Mouse (Mus musculus): ENCODE data around the gene Slc39a11. TPM values are rescaled to one million over a fixed set of nuclear protein-coding genes. Genes with fewer than 3 reads are reported as not detected.

Gene Slc39a11
- polyA plus RNA-seq, 1 experiment = 44.9 TPM

GRCm38 (mm10) chr11:113246475-113246874 lies 403.4 kb downstream of the Slc39a11 start:
- 42% methylated on average over 9 of the region's 9 CpGs for WGBS
- no peak for DNase-seq (ENCODE audit: low read depth, low spot score)

GRCm38 (mm10) chr11:113245666-113246065 lies 404.2 kb downstream of the Slc39a11 start:
- DNase-seq (ENCODE audit: low read depth, low spot score) = no peak
- 92% methylated on average over 10 of the region's 10 CpGs for WGBS

GRCm38 (mm10) chr11:113234432-113234831 lies 415.4 kb downstream of the Slc39a11 start:
- no peak for DNase-seq (ENCODE audit: low read depth, low spot score)
- WGBS = 75% methylated on average over 2 of the region's 2 CpGs

- DNase-seq (ENCODE audit: low read depth, low spot score) = no peak
- 20% methylated on average over 6 of the region's 6 CpGs for WGBS
Measured at GRCm38 (mm10) chr11:113232049-113232448, 417.8 kb downstream of the Slc39a11 start.

GRCm38 (mm10) chr11:113230410-113231132 lies 419.3 kb downstream of the Slc39a11 start:
- no peak for DNase-seq (ENCODE audit: low read depth, low spot score)
- WGBS = 73% methylated on average over 6 of the region's 6 CpGs

- DNase-seq (ENCODE audit: low read depth, low spot score) = no peak
- 22% methylated on average over 3 of the region's 3 CpGs for WGBS
Measured at GRCm38 (mm10) chr11:113225748-113226147, 424.1 kb downstream of the Slc39a11 start.

- 6% methylated on average over 4 of the region's 4 CpGs for WGBS
- DNase-seq (ENCODE audit: low read depth, low spot score) = no peak
Measured at GRCm38 (mm10) chr11:113223756-113224323, 426.0 kb downstream of the Slc39a11 start.

GRCm38 (mm10) chr11:113221267-113222195 lies 428.3 kb downstream of the Slc39a11 start:
- WGBS = 19% methylated on average over 18 of the region's 18 CpGs
- DNase-seq (ENCODE audit: low read depth, low spot score) = no peak

- no peak for DNase-seq (ENCODE audit: low read depth, low spot score)
- 31% methylated on average over 2 of the region's 2 CpGs for WGBS
Measured at GRCm38 (mm10) chr11:113220649-113221048, 429.2 kb downstream of the Slc39a11 start.

- 35% methylated on average over 7 of the region's 7 CpGs for WGBS
- DNase-seq (ENCODE audit: low read depth, low spot score) = no peak
Measured at GRCm38 (mm10) chr11:113214741-113215140, 435.1 kb downstream of the Slc39a11 start.

- DNase-seq (ENCODE audit: low read depth, low spot score) = no peak
- 87% methylated on average over 13 of the region's 13 CpGs for WGBS
Measured at GRCm38 (mm10) chr11:113212390-113213025, 437.4 kb downstream of the Slc39a11 start.

- 24% methylated on average over 16 of the region's 16 CpGs for WGBS
- DNase-seq (ENCODE audit: low read depth, low spot score) = no peak
Measured at GRCm38 (mm10) chr11:113209220-113209878, 440.5 kb downstream of the Slc39a11 start.

- DNase-seq (ENCODE audit: low read depth, low spot score) = peak; percentile 88
- WGBS = 22% methylated on average over 18 of the region's 18 CpGs
Measured at GRCm38 (mm10) chr11:113208521-113209072, 441.3 kb downstream of the Slc39a11 start.

GRCm38 (mm10) chr11:113207966-113208365 lies 441.9 kb downstream of the Slc39a11 start:
- WGBS = 62% methylated on average over 14 of the region's 14 CpGs
- no peak for DNase-seq (ENCODE audit: low read depth, low spot score)

- DNase-seq (ENCODE audit: low read depth, low spot score) = no peak
- WGBS = 62% methylated on average over 10 of the region's 10 CpGs
Measured at GRCm38 (mm10) chr11:113206099-113206498, 443.8 kb downstream of the Slc39a11 start.

GRCm38 (mm10) chr11:113203008-113203407 lies 446.9 kb downstream of the Slc39a11 start:
- DNase-seq (ENCODE audit: low read depth, low spot score) = no peak
- 83% methylated on average over 7 of the region's 7 CpGs for WGBS

- no peak for DNase-seq (ENCODE audit: low read depth, low spot score)
- WGBS = under 1% methylated on average over 42 of the region's 42 CpGs
Measured at GRCm38 (mm10) chr11:113201470-113201997, 448.3 kb downstream of the Slc39a11 start.

GRCm38 (mm10) chr11:113200901-113201300 lies 449.0 kb downstream of the Slc39a11 start:
- WGBS = 10% methylated on average over 15 of the region's 15 CpGs

GRCm38 (mm10) chr11:113198586-113198985 lies 451.3 kb downstream of the Slc39a11 start:
- 31% methylated on average over 15 of the region's 15 CpGs for WGBS
- no peak for DNase-seq (ENCODE audit: low read depth, low spot score)

More at GRCm38 (mm10) chr11:113200901-113201300, 449.0 kb downstream of the Slc39a11 start:
- no peak for DNase-seq (ENCODE audit: low read depth, low spot score)

All from large intestine, adult 2 months (tissue).